Mouse (Mus musculus) heart, embryonic 15.5 days (tissue): Measurements from ENCODE around the gene Selplg. TPM values are rescaled to one million over a fixed set of nuclear protein-coding genes. Genes with fewer than 3 reads are reported as not detected.

Experiments used
- ATAC-seq: fragments of 200-750 bp; cut with Nextera tagmentation; replicated peaks from 2 replicates; pipeline ENCODE4 v1.8.0; 2017; ENCODE audit warnings: low read depth, moderate TSS enrichment; ENCODE audit not compliant: insufficient number of reproducible peaks, insufficient read depth, low FRiP score
- H3K27ac ChIP-seq: fragments of 300-500 bp; sonication (generic); 2 replicates; pipeline ENCODE4 v1.5.1; 2015; ENCODE audit warnings: mild to moderate bottlenecking, inconsistent platforms
- H3K27me3 ChIP-seq: fragments of 300-500 bp; sonication (generic); 2 replicates; pipeline ENCODE4 v1.6.1; 2015; ENCODE audit warnings: inconsistent platforms
- H3K36me3 ChIP-seq: fragments of 300-500 bp; sonication (generic); 2 replicates; pipeline ENCODE4 v1.6.1; 2015; ENCODE audit warnings: mild to moderate bottlenecking, inconsistent platforms
- H3K4me1 ChIP-seq: fragments of 300-500 bp; sonication (generic); replicated peaks from 2 replicates; pipeline ENCODE4 v1.6.1; 2015; ENCODE audit warnings: inconsistent platforms
- H3K4me2 ChIP-seq: fragments of 300-500 bp; sonication (generic); 2 replicates; pipeline ENCODE4 v1.6.1; 2015; ENCODE audit warnings: inconsistent platforms, mild to moderate bottlenecking, moderate library complexity
- H3K4me3 ChIP-seq: fragments of 300-500 bp; sonication (generic); 2 replicates; pipeline ENCODE4 v1.5.1; 2015; ENCODE audit warnings: mild to moderate bottlenecking, inconsistent platforms
- H3K9ac ChIP-seq: fragments of 300-500 bp; sonication (generic); 2 replicates; pipeline ENCODE4 v1.6.1; 2015; ENCODE audit warnings: mild to moderate bottlenecking, inconsistent platforms
- H3K9me3 ChIP-seq: fragments of 300-500 bp; sonication (generic); replicated peaks from 2 replicates; pipeline ENCODE4 v1.6.1; 2016; ENCODE audit warnings: inconsistent platforms
- WGBS: fragments of 180-500 bp; shearing (Covaris S2); methylation state at CpG from one replicate; pipeline ENCODE4 v1.1.7; 2015; ENCODE audit warnings: mixed read lengths; 5-methylcytosine and 5-hydroxymethylcytosine counted together
- polyA plus RNA-seq: library from polyadenylated mRNA; unstranded; fragments of >200 nt; fragmentation: Nextera tagmentation; extraction: Ambion mirVana; gene quantifications from 2 replicates; pipeline ENCODE4 v1.2.1, GENCODE M21; 2015

Selplg gene
- polyA plus RNA-seq, 1 experiment from 2014 or later, result 2.7 TPM

DNA sequence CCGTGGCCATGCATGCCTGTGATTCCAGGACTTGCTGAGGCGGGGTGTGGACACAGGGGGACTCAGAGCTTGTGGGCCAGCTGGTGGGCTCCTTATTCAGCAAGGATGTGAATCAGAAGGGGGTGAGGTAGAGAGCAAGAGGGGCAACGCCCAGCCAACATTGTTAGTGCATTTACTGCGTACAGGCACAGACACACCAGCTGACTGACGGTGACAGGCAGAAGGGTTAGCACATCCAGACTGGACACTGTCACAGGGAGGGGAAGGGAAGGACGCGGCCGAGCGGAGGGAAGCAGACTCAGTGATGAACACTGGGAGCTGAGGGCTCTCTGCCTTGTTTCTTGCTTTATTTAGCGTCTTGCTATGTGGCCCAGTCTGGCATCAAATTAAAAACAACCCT is 21.1 kb upstream of the Selplg start:
- Histone ChIP-seq H3K27me3 (no peaks in the 10 kb centered on the region), H3K36me3 (peaks cover 22% of the 10 kb centered on the region), H3K4me1 (peaks cover 61% of the 10 kb centered on the region), H3K4me3 (no peak overlapping the region), H3K9ac (no peak overlapping the region), H3K9me3 (no peaks in the 10 kb centered on the region), H3K4me2 (no peak overlapping the region), H3K27ac (peak overlapping the region; percentile 88)
- 63% methylated on average over 10 of the region's 10 CpGs for WGBS
- no peak for ATAC-seq

DNA sequence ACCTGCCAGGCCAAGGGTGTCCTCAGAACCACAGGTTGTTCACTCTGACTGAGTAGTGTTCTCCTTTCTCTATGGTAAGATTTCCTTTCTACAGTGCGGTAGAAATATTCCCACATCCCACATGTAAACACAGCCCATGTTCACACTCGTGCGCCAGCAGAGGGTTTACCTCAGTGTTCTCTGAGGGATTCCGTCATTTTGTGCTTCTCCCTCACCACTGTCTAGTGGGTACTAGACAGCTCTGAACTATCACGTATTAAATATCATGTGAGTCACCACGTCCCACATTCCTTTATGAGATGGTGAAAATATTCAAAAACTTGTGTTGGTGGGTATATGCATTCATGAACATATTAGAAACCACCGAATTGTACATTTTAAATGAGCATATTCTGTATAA is 20.0 kb upstream of the Selplg start:
- ATAC-seq, result no peak
- Histone ChIP-seq H3K27ac (no peak overlapping the region), H3K4me1 (peaks cover 51% of the 10 kb centered on the region)

GRCm38 (mm10) chr5:113850680-113851230 is 18.3 kb upstream of the Selplg start:
- no peak overlapping the region for H3K27ac ChIP-seq
- WGBS, result 62% methylated on average over 8 of the region's 8 CpGs
- H3K4me2 ChIP-seq, result no peak overlapping the region
- no peak for ATAC-seq
- peaks cover 34% of the 10 kb centered on the region for H3K4me1 ChIP-seq
- no peak overlapping the region for H3K4me3 ChIP-seq
- no peak overlapping the region for H3K9ac ChIP-seq
- H3K27me3 ChIP-seq, result no peaks in the 10 kb centered on the region
- H3K9me3 ChIP-seq, result no peaks in the 10 kb centered on the region
- H3K36me3 ChIP-seq, result peaks cover 48% of the 10 kb centered on the region

More for the DNA sequence above, 20.0 kb upstream of the Selplg start:
- H3K27me3 ChIP-seq, result no peaks in the 10 kb centered on the region
- WGBS, result 86% methylated on average over 7 of the region's 7 CpGs
- peaks cover 31% of the 10 kb centered on the region for H3K36me3 ChIP-seq
- no peak overlapping the region for H3K4me3 ChIP-seq
- no peak overlapping the region for H3K9ac ChIP-seq
- no peaks in the 10 kb centered on the region for H3K9me3 ChIP-seq
- H3K4me2 ChIP-seq, result no peak overlapping the region

- WGBS, result 83% methylated on average over 9 of the region's 9 CpGs
- H3K27me3 ChIP-seq, result no peaks in the 10 kb centered on the region
- ATAC-seq, result no peak
- H3K4me3 ChIP-seq, result no peak overlapping the region
- H3K27ac ChIP-seq, result no peak overlapping the region
- H3K4me2 ChIP-seq, result no peak overlapping the region
- peaks cover 8% of the 10 kb centered on the region for H3K4me1 ChIP-seq
- H3K36me3 ChIP-seq, result peaks cover 75% of the 10 kb centered on the region
- no peak overlapping the region for H3K9ac ChIP-seq
- no peaks in the 10 kb centered on the region for H3K9me3 ChIP-seq
Observed at GRCm38 (mm10) chr5:113847636-113848035, 15.2 kb upstream of the Selplg start.

GRCm38 (mm10) chr5:113846656-113847055 is 14.2 kb upstream of the Selplg start:
- no peaks in the 10 kb centered on the region for H3K27me3 ChIP-seq
- no peak overlapping the region for H3K27ac ChIP-seq
- H3K9me3 ChIP-seq, result no peaks in the 10 kb centered on the region
- no peak overlapping the region for H3K4me2 ChIP-seq
- WGBS, result 87% methylated on average over 8 of the region's 8 CpGs
- H3K4me1 ChIP-seq, result peaks cover 8% of the 10 kb centered on the region
- H3K36me3 ChIP-seq, result peaks cover 75% of the 10 kb centered on the region
- no peak overlapping the region for H3K4me3 ChIP-seq
- no peak for ATAC-seq
- H3K9ac ChIP-seq, result no peak overlapping the region

GRCm38 (mm10) chr5:113845627-113846026 is 13.2 kb upstream of the Selplg start:
- no peak overlapping the region for H3K4me3 ChIP-seq
- ATAC-seq, result no peak
- no peaks in the 10 kb centered on the region for H3K27me3 ChIP-seq
- H3K9me3 ChIP-seq, result no peaks in the 10 kb centered on the region
- no peak overlapping the region for H3K27ac ChIP-seq
- WGBS, result 86% methylated on average over 8 of the region's 8 CpGs
- peaks cover 3% of the 10 kb centered on the region for H3K4me1 ChIP-seq
- H3K9ac ChIP-seq, result no peak overlapping the region
- H3K4me2 ChIP-seq, result no peak overlapping the region
- H3K36me3 ChIP-seq, result peaks cover 71% of the 10 kb centered on the region

- no peaks in the 10 kb centered on the region for H3K27me3 ChIP-seq
- H3K27ac ChIP-seq, result peak overlapping the region; percentile 37
- H3K4me2 ChIP-seq, result no peak overlapping the region
- H3K36me3 ChIP-seq, result peaks cover 64% of the 10 kb centered on the region
- H3K4me3 ChIP-seq, result no peak overlapping the region
- no peaks in the 10 kb centered on the region; the same call in none of the 2 replicates for H3K4me1 ChIP-seq
- no peaks in the 10 kb centered on the region for H3K9me3 ChIP-seq
- WGBS, result 58% methylated on average over 7 of the region's 7 CpGs
- no peak overlapping the region for H3K9ac ChIP-seq
- 0 out of 2 replicates have a peak, but pooled peaks have one; percentile 36 for ATAC-seq
Observed at GRCm38 (mm10) chr5:113844721-113845120, 12.3 kb upstream of the Selplg start.

- peak overlapping the region; percentile 37 for H3K27ac ChIP-seq
- H3K4me1 ChIP-seq, result no peaks in the 10 kb centered on the region; the same call in none of the 2 replicates
- no peaks in the 10 kb centered on the region for H3K9me3 ChIP-seq
- no peaks in the 10 kb centered on the region for H3K27me3 ChIP-seq
- ATAC-seq, result no peak
- peaks cover 60% of the 10 kb centered on the region for H3K36me3 ChIP-seq
- no peak overlapping the region for H3K4me2 ChIP-seq
- WGBS, result 75% methylated on average over 15 of the region's 15 CpGs
- no peak overlapping the region for H3K9ac ChIP-seq
- no peak overlapping the region for H3K4me3 ChIP-seq
Observed at GRCm38 (mm10) chr5:113844106-113844505, 11.7 kb upstream of the Selplg start.

GRCm38 (mm10) chr5:113842906-113843305 is 10.5 kb upstream of the Selplg start:
- Histone ChIP-seq H3K4me3 (no peak overlapping the region), H3K4me1 (no peaks in the 10 kb centered on the region; the same call in none of the 2 replicates), H3K9ac (no peak overlapping the region), H3K4me2 (no peak overlapping the region), H3K27ac (no peak overlapping the region), H3K9me3 (no peaks in the 10 kb centered on the region), H3K36me3 (peaks cover 52% of the 10 kb centered on the region), H3K27me3 (no peaks in the 10 kb centered on the region)
- 83% methylated on average over 9 of the region's 9 CpGs for WGBS
- no peak for ATAC-seq

DNA sequence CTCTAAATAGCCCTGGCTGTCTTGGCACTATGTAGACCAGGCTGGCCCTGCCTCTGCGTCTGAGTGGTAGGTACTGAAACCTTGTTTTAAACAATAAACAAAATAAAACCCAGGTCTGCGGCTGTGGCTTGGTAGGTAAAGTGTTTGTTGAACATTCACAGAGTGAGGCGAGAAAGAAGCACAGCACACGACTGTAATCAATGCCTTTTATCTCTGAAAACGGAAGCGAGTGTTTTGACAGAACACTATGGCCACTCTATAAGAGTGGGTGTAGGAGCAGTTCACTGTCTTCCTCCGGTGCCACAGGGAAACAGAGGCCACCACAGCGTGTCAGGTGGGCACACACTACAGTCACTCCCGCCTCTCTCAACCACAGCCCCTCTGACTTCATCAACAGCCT is 9.8 kb upstream of the Selplg start:
- H3K9me3 ChIP-seq, result no peaks in the 10 kb centered on the region
- ATAC-seq, result no peak
- H3K4me3 ChIP-seq, result no peak overlapping the region
- no peaks in the 10 kb centered on the region; the same call in none of the 2 replicates for H3K4me1 ChIP-seq
- H3K27ac ChIP-seq, result no peak overlapping the region
- WGBS, result 75% methylated on average over 9 of the region's 9 CpGs
- H3K27me3 ChIP-seq, result no peaks in the 10 kb centered on the region
- H3K4me2 ChIP-seq, result no peak overlapping the region
- no peak overlapping the region for H3K9ac ChIP-seq
- peaks cover 46% of the 10 kb centered on the region for H3K36me3 ChIP-seq

GRCm38 (mm10) chr5:113841243-113842225 is 9.1 kb upstream of the Selplg start:
- Histone ChIP-seq H3K4me2 (no peak overlapping the region), H3K27ac (no peak overlapping the region), H3K4me1 (no peaks in the 10 kb centered on the region; the same call in none of the 2 replicates), H3K9me3 (no peaks in the 10 kb centered on the region), H3K27me3 (no peaks in the 10 kb centered on the region), H3K36me3 (peaks cover 38% of the 10 kb centered on the region), H3K9ac (no peak overlapping the region), H3K4me3 (no peak overlapping the region)
- 71% methylated on average over 23 of the region's 23 CpGs for WGBS
- no peak for ATAC-seq
